Comparison of ENCODE assay signal across 12 mouse cellular contexts in genomic region chr1:97599101-97599500, GRCm38 (mm10).
"Had no signal": no experiment of that assay in that cellular context is flagged by ENCODE, and none has a peak within 500 bp of the region (broad histone marks: within the 10 kb centered on the region; RNA-seq: fewer than 3 reads in every experiment).

No protein-coding gene starts in this region.

- DNase-seq: layer of hippocampus, postnatal 36 days; lung, adult 18-20 months; right cerebral cortex, postnatal 4 days; spleen, adult 18-20 months; thymus, adult 18-20 months; thymus, postnatal 14 days had no signal

- H3K4me1 ChIP-seq: limb, embryonic 15.5 days; midbrain, embryonic 13.5 days; neural tube, embryonic 15.5 days had no signal

- H3K9me3 ChIP-seq: limb, embryonic 15.5 days; midbrain, embryonic 13.5 days; neural tube, embryonic 15.5 days had no signal

- ATAC-seq: intestine, postnatal 0 days; midbrain, embryonic 13.5 days had no signal

- H3K9ac ChIP-seq: limb, embryonic 15.5 days; liver, embryonic 14.5 days; midbrain, embryonic 13.5 days; neural tube, embryonic 15.5 days had no signal

- H3K4me3 ChIP-seq: limb, embryonic 15.5 days; midbrain, embryonic 13.5 days; myocyte; neural tube, embryonic 15.5 days had no signal

- H3K4me2 ChIP-seq: limb, embryonic 15.5 days; midbrain, embryonic 13.5 days; neural tube, embryonic 15.5 days had no signal

- H3K27ac ChIP-seq: limb, embryonic 15.5 days; liver, embryonic 14.5 days; midbrain, embryonic 13.5 days; neural tube, embryonic 15.5 days had no signal

- H3K27me3 ChIP-seq: limb, embryonic 15.5 days; midbrain, embryonic 13.5 days; neural tube, embryonic 15.5 days had no signal

- H3K36me3 ChIP-seq: limb, embryonic 15.5 days; midbrain, embryonic 13.5 days; neural tube, embryonic 15.5 days had no signal
